Mouse (Mus musculus) forebrain, embryonic 15.5 days (tissue): ENCODE results near the gene Pomt2. TPM values are rescaled to one million over a fixed set of nuclear protein-coding genes. Genes with fewer than 3 reads are reported as not detected.

Experiments used
- ATAC-seq: fragments of 200-750 bp; cut with Nextera tagmentation; replicated peaks from 2 replicates; pipeline ENCODE4 v1.8.0; 2017; ENCODE audit warnings: mild to moderate bottlenecking, moderate TSS enrichment, moderate library complexity
- H3K27ac ChIP-seq: fragments of 300-500 bp; sonication (generic); replicated peaks from 2 replicates; pipeline ENCODE4 v1.5.1; 2015; ENCODE audit warnings: mild to moderate bottlenecking, inconsistent platforms
- H3K27me3 ChIP-seq: fragments of 300-500 bp; sonication (generic); 2 replicates; pipeline ENCODE4 v1.6.1; 2015; ENCODE audit warnings: inconsistent platforms
- H3K36me3 ChIP-seq: fragments of 300-500 bp; sonication (generic); 2 replicates; pipeline ENCODE4 v1.6.1; 2015; ENCODE audit warnings: mild to moderate bottlenecking, inconsistent platforms
- H3K4me1 ChIP-seq: fragments of 300-500 bp; sonication (generic); 2 replicates; pipeline ENCODE4 v1.6.1; 2015; ENCODE audit warnings: inconsistent platforms
- H3K4me2 ChIP-seq: fragments of 300-500 bp; sonication (generic); replicated peaks from 2 replicates; pipeline ENCODE4 v1.6.1; 2015; ENCODE audit warnings: mild to moderate bottlenecking, inconsistent platforms
- H3K4me3 ChIP-seq: fragments of 300-500 bp; sonication (generic); 2 replicates; pipeline ENCODE4 v1.5.1; 2015; ENCODE audit warnings: mild to moderate bottlenecking, inconsistent platforms
- H3K9ac ChIP-seq: fragments of 300-500 bp; sonication (generic); replicated peaks from 2 replicates; pipeline ENCODE4 v1.6.1; 2015; ENCODE audit warnings: mild to moderate bottlenecking, inconsistent platforms
- H3K9me3 ChIP-seq: fragments of 300-500 bp; sonication (generic); 2 replicates; pipeline ENCODE4 v1.6.1; 2016; ENCODE audit warnings: inconsistent platforms
- WGBS: fragments of 180-500 bp; shearing (Covaris S2); methylation state at CpG from one replicate; pipeline ENCODE4 v1.1.7; 2015; ENCODE audit warnings: mixed read lengths; 5-methylcytosine and 5-hydroxymethylcytosine counted together
- polyA plus RNA-seq: library from polyadenylated mRNA; unstranded; fragments of >200 nt; fragmentation: Nextera tagmentation; extraction: Ambion mirVana; gene quantifications from 2 replicates; pipeline ENCODE4 v1.2.1, GENCODE M21; 2015

Pomt2 gene
- polyA plus RNA-seq, 1 experiment from 2014 or later, result 12.5 TPM

DNA sequence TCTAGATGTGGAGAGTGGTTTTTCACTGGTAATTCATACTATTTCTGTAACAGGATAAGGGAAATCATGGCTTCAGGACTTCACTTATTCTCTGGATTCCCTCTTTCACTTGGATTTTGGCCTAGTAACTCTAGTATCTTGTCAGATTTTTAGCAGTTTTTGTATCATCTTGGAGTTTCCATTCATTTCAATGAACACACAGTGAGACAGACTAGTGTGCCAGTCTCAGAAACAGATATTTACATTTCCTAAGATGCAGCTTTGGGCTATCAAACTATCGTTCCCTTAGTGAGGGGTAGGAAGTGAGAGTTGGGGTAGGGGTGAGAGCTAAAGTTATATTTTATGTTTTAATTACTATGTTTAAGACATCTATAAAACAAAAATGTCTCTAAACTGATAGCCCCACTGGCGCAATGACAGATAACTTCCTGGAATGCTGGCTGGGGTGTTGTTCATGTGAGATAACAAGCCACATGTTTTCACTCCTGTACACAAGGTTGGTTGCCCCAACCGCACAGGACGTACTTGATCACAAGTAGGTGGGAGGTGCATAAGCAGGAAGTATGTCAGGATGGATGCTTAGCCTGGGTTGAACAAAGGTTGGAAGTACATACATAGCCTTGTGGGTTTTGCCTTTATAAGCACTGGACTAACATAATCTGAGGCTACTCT is 25.7 kb downstream of the Pomt2 start:
- no peaks in the 10 kb centered on the region for H3K9me3 ChIP-seq
- H3K36me3 ChIP-seq, result peaks cover 34% of the 10 kb centered on the region
- no peak overlapping the region for H3K4me2 ChIP-seq
- no peak overlapping the region for H3K9ac ChIP-seq
- no peak for ATAC-seq
- WGBS, result 96% methylated on average over 4 of the region's 4 CpGs
- no peak overlapping the region for H3K4me3 ChIP-seq
- no peak overlapping the region for H3K27ac ChIP-seq
- no peaks in the 10 kb centered on the region for H3K27me3 ChIP-seq
- H3K4me1 ChIP-seq, result no peaks in the 10 kb centered on the region

DNA sequence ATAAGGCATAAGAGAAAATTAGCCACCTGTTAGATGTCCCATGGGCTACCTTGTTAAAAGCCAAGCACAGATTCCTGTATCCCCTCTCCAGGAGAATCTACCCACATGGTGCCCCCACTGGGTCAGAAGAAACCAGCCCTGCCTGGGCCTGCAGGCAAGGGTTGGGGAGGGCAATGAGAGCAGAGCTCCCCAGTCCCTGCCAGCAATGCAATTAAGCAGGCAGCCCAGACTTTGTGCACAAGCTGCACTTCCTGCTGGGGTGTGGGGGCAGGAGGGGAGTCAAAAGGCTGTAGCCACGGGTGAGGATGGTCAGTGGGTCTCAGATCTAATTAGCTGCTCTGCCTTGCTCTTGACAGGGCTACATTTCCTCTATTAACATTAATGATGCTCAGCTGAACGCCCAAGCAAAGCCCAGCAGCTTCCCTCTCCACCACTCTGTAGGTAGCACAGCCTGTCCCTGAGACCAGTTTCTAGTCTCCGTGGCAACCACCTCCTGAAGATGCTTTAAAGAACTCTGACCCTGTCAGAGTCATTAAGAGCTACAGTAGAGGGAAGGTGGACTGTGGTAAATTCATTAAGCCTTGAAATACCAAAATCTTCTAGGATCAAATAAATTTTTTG is 40.3 kb downstream of the Pomt2 start:
- Histone ChIP-seq H3K4me2 (no peak overlapping the region), H3K36me3 (peaks cover 8% of the 10 kb centered on the region; the same call in 1 of the 2 replicates), H3K9ac (no peak overlapping the region), H3K4me1 (no peaks in the 10 kb centered on the region), H3K27ac (no peak overlapping the region), H3K9me3 (no peaks in the 10 kb centered on the region), H3K27me3 (peaks cover 6% of the 10 kb centered on the region; the same call in 1 of the 2 replicates), H3K4me3 (no peak overlapping the region)
- 12% methylated on average over 3 of the region's 3 CpGs for WGBS
- ATAC-seq, result no peak

DNA sequence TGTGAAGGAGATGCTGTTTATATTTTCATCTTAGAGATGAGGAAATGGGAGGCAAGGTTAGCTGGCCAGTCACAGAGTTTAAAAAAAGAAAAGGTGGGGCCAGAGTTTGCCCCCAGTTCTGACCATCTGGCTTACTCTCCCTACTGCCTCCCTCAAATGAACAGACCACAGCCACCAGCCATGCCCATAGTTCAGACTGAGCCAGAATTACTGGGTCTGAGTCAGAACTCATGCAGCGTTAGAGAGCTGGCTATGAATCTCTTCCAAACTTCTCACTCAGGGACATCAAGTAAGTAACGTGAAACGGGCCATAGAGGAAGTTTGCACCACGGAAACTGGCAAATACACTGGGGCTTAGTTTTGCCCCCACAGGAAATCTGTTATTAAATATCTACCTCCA is 43.0 kb downstream of the Pomt2 start:
- Histone ChIP-seq H3K9me3 (no peaks in the 10 kb centered on the region), H3K36me3 (no peaks in the 10 kb centered on the region; the same call in 1 of the 2 replicates), H3K27ac (no peak overlapping the region), H3K4me2 (no peak overlapping the region), H3K4me1 (peaks cover 9% of the 10 kb centered on the region), H3K9ac (no peak overlapping the region), H3K27me3 (peaks cover 18% of the 10 kb centered on the region; the same call in 1 of the 2 replicates), H3K4me3 (no peak overlapping the region)
- ATAC-seq, result no peak
- WGBS, result 91% methylated on average over 4 of the region's 4 CpGs

DNA sequence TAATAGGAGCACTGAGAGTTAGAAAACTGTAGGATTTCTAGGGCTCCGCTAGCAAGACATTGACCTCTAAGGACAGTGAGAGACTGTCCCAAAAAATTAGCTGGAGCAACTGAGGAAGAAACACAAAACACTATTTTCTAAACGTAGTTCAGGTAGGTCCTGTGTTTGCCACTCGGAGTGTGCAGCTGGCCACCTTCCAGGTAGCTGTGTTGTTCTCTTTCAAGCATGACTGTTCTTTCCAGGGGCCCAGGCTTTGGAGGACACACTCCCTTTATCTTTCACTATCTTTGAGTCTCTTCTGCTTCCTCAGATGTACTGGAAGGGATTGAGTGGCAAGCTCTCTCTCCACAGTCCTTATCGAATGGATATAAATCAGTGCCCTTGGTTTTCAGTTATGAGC is 44.3 kb downstream of the Pomt2 start:
- ATAC-seq, result no peak
- peaks cover 18% of the 10 kb centered on the region; the same call in 1 of the 2 replicates for H3K27me3 ChIP-seq
- no peak overlapping the region for H3K9ac ChIP-seq
- WGBS, result 91% methylated on average over 4 of the region's 4 CpGs
- H3K36me3 ChIP-seq, result no peaks in the 10 kb centered on the region
- H3K4me1 ChIP-seq, result peaks cover 9% of the 10 kb centered on the region
- H3K4me3 ChIP-seq, result no peak overlapping the region
- H3K4me2 ChIP-seq, result no peak overlapping the region
- H3K9me3 ChIP-seq, result no peaks in the 10 kb centered on the region
- no peak overlapping the region for H3K27ac ChIP-seq

DNA sequence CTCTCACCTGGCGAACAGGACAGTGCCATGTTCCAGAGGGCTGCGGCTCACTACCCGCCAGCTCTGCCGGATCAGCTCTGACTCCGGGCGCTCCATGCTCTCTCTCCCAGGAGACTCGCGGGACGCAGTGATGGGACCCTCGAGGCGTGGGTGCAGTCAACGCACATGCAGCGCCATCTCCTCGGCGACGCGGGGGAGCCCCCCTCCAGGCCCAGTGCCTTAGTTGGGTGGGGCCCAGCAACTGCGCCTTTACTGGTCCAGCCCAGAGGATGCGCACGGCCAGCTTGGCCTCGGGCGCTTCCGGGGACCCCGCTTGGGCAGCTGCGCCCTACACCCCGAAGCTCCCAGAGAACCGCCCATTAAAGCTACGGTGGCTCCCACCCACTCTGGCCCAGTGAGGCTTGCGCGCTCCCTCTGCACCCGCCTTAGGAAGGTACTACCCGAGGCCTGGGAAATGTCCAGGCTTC is 45.6 kb downstream of the Pomt2 start, which contains the start of gene Ngb:
Ngb (minus strand) TSS at position 375 of the 467 bp plus-strand sequence.
- ATAC-seq, result peak; percentile 53
- Histone ChIP-seq H3K27ac (no peak within 1 kb of the TSS), H3K4me1 (peaks cover 9% of the 10 kb centered on the region), H3K27me3 (peaks cover 18% of the 10 kb centered on the region; the same call in 1 of the 2 replicates), H3K4me2 (peak within 1 kb of the TSS; percentile 62), H3K4me3 (peak within 1 kb of the TSS; percentile 39), H3K36me3 (no peaks in the 10 kb centered on the region), H3K9ac (peak within 1 kb of the TSS; percentile 13; the same call in 1 of the 2 replicates), H3K9me3 (no peaks in the 10 kb centered on the region)
- WGBS, result 2% methylated on average over 32 of the region's 32 CpGs

DNA sequence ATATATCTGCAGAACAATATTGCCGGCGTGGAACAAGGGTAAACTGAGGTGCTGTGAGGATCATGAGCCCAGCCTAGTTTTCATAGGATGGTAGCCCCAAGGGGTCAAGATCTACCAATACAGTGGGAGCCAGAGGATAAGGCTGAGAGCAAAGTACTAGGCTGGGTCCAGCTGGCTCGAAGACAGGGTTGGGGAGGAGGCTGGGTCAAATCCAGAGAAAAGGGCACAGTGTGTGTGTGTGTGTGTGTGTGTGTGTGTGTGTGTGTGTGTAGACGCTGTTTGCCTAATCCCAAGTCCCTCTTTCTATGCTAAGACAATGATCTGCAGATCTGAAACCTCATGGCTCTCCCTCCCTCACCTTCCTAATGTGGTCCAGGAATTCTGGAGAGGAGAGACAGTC is 47.4 kb downstream of the Pomt2 start:
- Histone ChIP-seq H3K4me2 (no peak overlapping the region), H3K4me1 (peaks cover 9% of the 10 kb centered on the region), H3K9ac (no peak overlapping the region), H3K4me3 (no peak overlapping the region), H3K9me3 (no peaks in the 10 kb centered on the region), H3K27ac (no peak overlapping the region), H3K36me3 (no peaks in the 10 kb centered on the region), H3K27me3 (peaks cover 18% of the 10 kb centered on the region; the same call in 1 of the 2 replicates)
- no peak for ATAC-seq
- 84% methylated on average over 4 of the region's 4 CpGs for WGBS

DNA sequence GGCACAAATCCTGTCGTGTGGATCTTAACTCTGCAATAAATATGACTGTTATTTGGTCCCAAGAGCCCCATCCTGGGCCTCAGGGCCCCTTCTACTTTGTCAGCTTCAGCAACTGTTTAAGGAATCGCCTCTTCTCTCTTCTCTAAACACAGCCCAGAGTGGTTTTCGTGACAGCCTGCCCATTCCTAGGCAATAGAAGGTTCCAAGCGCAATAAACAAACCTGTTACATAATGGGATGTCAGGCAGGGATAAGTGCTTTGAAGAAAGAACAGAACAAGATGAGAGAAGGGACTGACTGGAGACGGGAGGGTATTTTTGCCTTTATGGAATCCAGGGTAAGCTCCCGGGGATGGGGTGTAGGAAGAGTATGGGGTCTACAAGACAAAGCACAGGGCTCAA is 54.1 kb downstream of the Pomt2 start:
- H3K36me3 ChIP-seq, result no peaks in the 10 kb centered on the region
- no peaks in the 10 kb centered on the region for H3K27me3 ChIP-seq
- H3K4me1 ChIP-seq, result no peaks in the 10 kb centered on the region
- H3K4me2 ChIP-seq, result no peak overlapping the region
- 77% methylated on average over 6 of the region's 6 CpGs for WGBS
- H3K9ac ChIP-seq, result no peak overlapping the region
- no peak overlapping the region for H3K4me3 ChIP-seq
- ATAC-seq, result no peak
- no peaks in the 10 kb centered on the region for H3K9me3 ChIP-seq
- H3K27ac ChIP-seq, result no peak overlapping the region

DNA sequence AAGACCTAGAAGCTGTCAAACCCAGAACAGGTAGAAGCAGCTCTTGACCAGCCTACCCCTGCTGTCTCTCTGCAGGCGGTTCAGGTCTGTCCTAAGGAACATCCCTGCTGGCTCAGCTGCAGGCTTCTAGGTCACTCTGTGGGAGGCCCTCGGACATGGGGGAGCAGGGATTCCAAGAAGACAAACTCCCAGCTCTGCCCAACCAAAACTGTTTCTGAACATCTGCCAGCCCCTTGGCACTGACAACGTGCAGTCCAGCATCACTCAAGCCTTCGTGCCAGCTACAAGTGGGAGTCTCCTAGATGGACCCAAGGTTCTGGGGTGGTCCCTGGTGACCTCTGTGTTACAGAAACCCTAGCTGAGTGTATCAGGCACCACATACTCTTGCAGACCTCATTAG is 54.5 kb downstream of the Pomt2 start:
- Histone ChIP-seq H3K4me2 (no peak overlapping the region), H3K4me3 (no peak overlapping the region), H3K27ac (no peak overlapping the region), H3K9me3 (no peaks in the 10 kb centered on the region), H3K36me3 (no peaks in the 10 kb centered on the region), H3K4me1 (no peaks in the 10 kb centered on the region), H3K9ac (no peak overlapping the region), H3K27me3 (no peaks in the 10 kb centered on the region)
- WGBS, result 63% methylated on average over 4 of the region's 4 CpGs
- no peak for ATAC-seq

DNA sequence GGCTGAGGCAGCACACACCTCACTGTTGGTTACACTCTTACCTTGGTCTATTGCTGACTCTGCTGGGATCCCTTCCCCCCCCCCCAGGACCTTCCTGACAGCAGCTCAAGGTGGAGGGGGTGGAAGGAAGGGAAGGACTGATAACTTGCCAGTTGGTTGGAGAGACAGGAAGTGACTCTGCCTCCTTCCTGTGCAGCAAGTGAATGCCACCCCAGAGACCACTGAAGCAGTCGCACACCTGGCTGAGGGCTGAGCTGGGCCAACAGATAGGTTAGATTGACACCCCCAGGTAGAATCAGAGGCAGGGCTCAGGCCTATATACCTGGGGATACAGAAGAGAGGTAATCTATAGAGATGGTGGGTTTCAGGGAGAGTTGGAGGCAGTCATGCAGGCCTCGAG is 55.9 kb downstream of the Pomt2 start:
- Histone ChIP-seq H3K9me3 (no peaks in the 10 kb centered on the region), H3K27me3 (no peaks in the 10 kb centered on the region), H3K4me1 (no peaks in the 10 kb centered on the region), H3K9ac (no peak overlapping the region), H3K4me3 (no peak overlapping the region), H3K27ac (no peak overlapping the region), H3K36me3 (no peaks in the 10 kb centered on the region), H3K4me2 (no peak overlapping the region)
- ATAC-seq, result no peak
- WGBS, result 97% methylated on average over 2 of the region's 2 CpGs

DNA sequence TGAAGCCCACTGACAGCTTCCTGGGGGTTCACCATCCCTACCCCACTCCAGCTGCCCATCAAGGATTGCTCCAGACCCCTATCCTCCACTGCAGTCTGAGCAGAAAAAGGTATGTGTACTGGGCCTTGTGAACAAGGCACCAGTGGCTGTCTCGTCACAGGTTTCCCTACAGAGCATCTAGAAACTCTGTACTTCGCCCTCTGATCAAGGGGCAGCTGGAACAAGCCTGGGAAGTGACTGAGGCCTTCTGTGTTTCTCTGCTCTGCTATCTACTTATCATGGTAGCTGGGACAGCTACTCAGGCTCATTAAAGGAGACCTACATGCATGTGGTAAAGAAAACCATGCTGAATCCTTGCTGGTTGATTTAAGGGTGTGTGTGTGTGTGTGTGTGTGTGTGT is 58.1 kb downstream of the Pomt2 start:
- no peaks in the 10 kb centered on the region for H3K9me3 ChIP-seq
- no peak for ATAC-seq

DNA sequence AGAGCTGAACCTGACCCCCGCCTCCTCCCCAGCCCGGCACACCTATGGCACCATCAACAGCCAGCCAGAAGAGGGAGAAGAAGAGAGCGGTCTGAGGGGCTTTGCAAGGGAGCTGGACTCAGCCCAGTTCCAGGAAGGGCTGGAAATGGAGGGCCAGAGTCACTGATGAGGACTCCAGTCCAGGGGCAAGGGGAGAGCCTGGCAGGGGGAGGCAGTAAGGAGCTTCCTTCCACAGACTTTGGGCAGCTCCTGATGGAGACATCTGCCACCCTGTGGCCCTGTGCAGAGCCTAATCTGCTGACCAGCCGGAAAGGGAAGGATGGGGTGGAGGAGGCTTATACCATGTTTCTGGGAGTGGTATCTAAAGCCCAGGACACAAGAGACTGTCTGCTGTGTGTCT is 58.5 kb downstream of the Pomt2 start:
- Histone ChIP-seq H3K4me1 (no peaks in the 10 kb centered on the region), H3K27ac (no peak overlapping the region), H3K9ac (no peak overlapping the region), H3K9me3 (no peaks in the 10 kb centered on the region), H3K27me3 (no peaks in the 10 kb centered on the region), H3K4me3 (no peak overlapping the region), H3K4me2 (no peak overlapping the region), H3K36me3 (no peaks in the 10 kb centered on the region)
- no peak for ATAC-seq
- 74% methylated on average over 4 of the region's 4 CpGs for WGBS

More for the DNA sequence above, 58.1 kb downstream of the Pomt2 start:
- Histone ChIP-seq H3K4me3 (no peak overlapping the region), H3K27me3 (no peaks in the 10 kb centered on the region), H3K9ac (no peak overlapping the region), H3K36me3 (no peaks in the 10 kb centered on the region), H3K27ac (no peak overlapping the region), H3K4me2 (no peak overlapping the region), H3K4me1 (no peaks in the 10 kb centered on the region)
- WGBS, result 89% methylated on average over 2 of the region's 2 CpGs

DNA sequence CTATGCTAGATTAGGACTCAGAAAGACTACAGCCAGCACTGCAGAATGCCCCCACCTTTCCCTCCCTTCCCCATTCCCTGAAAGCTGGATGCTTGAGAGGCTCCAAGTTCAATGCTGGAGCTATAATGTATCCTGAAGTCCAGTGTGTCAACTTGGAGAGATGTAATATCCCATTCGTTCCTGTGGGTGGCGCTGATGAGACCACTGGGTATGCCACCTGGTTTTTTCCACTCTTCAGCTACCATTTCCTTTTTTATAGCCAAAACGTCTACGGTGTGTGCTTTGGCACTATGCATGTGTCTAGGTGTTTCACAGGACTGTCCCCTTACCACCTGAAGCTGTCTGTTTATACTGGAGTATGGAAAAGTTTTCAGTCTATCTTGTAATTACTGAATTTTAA is 59.4 kb downstream of the Pomt2 start:
- Histone ChIP-seq H3K4me3 (no peak overlapping the region), H3K4me1 (no peaks in the 10 kb centered on the region), H3K27ac (no peak overlapping the region), H3K36me3 (no peaks in the 10 kb centered on the region), H3K27me3 (no peaks in the 10 kb centered on the region), H3K9me3 (no peaks in the 10 kb centered on the region), H3K4me2 (no peak overlapping the region), H3K9ac (no peak overlapping the region)
- WGBS, result 40% methylated on average over 4 of the region's 4 CpGs
- ATAC-seq, result no peak
